ENCODE assay signal across 9 mouse cellular contexts in genomic region chr10:87597075-87597677, GRCm38 (mm10).
A peak's percentile ranks its signal among the peaks of the same experiment; 100 is the strongest.
DNase-seq lines count a peak whose midpoint lies in the region; ATAC-seq and TF ChIP-seq lines count a peak whose summit lies in the region.
"Had no signal": no experiment of that assay in that cellular context is flagged by ENCODE, and none has a peak within 500 bp of the region (broad histone marks: within the 10 kb centered on the region; RNA-seq: fewer than 3 reads in every experiment).

No protein-coding gene starts in this region.

- peak; percentile 44 for ATAC-seq in activated CD4-positive, CD25-positive, alpha-beta regulatory T cell, adult 4 months
- ATAC-seq in midbrain, embryonic 16.5 days, result peak; percentile 80
- no peak for ATAC-seq in monocyte, adult 5-6 weeks (replicated peaks; ENCODE audit: insufficient number of reproducible peaks, low FRiP score, low TSS enrichment, poor library complexity, severe bottlenecking)

- no peak for TF ChIP-seq POLR2A in cerebellum, adult 2 months (IDR thresholded peaks at IDR 0.05; ENCODE audit: borderline replicate concordance, insufficient read depth, low read length)

- no peaks in the 10 kb centered on the region for H3K9me3 ChIP-seq in midbrain, embryonic 16.5 days (replicated peaks; ENCODE audit: control insufficient read depth, low read length, poor library complexity, severe bottlenecking)
- H3K9me3 ChIP-seq: embryonic facial prominence, embryonic 15.5 days had no signal

- H3K4me2 ChIP-seq in midbrain, embryonic 16.5 days (ENCODE audit: low read length), result peak overlapping the region; percentile 35
- H3K4me2 ChIP-seq: embryonic facial prominence, embryonic 15.5 days had no signal

- H3K4me3 ChIP-seq in cerebellum, adult 2 months (replicated peaks; ENCODE audit: insufficient read depth, low read depth, low read length), result no peak overlapping the region
- no peak overlapping the region for H3K4me3 ChIP-seq in midbrain, embryonic 16.5 days (ENCODE audit: low read depth, low read length)
- H3K4me3 ChIP-seq: embryonic facial prominence, embryonic 15.5 days had no signal

- no peak overlapping the region for H3K27ac ChIP-seq in cerebellum, adult 2 months (ENCODE audit: insufficient read depth, low read length)
- H3K27ac ChIP-seq in midbrain, embryonic 16.5 days (ENCODE audit: low read length), result no peak overlapping the region
- H3K27ac ChIP-seq: embryonic facial prominence, embryonic 15.5 days had no signal

- no peak overlapping the region for H3K9ac ChIP-seq in midbrain, embryonic 16.5 days (ENCODE audit: low read depth, low read length)
- H3K9ac ChIP-seq: embryonic facial prominence, embryonic 15.5 days had no signal

- WGBS in cerebellum, adult 2 months, result 33% methylated on average over 9 of the region's 9 CpGs
- WGBS in midbrain, embryonic 16.5 days, result 39% methylated on average over 9 of the region's 9 CpGs

- intact Hi-C loops in heart, postnatal 14 days (cut with DNase I), result loop anchor here (2.0 to 5.0 kb wide), 2 partner anchors 705 to 730 kb away; no protein-coding TSS in a partner anchor

- H3K27me3 ChIP-seq in cerebellum, adult 2 months (ENCODE audit: control insufficient read depth, insufficient read depth, low read length), result no peaks in the 10 kb centered on the region
- no peaks in the 10 kb centered on the region for H3K27me3 ChIP-seq in midbrain, embryonic 16.5 days (ENCODE audit: control insufficient read depth, insufficient read depth, low read depth, low read length)
- H3K27me3 ChIP-seq: embryonic facial prominence, embryonic 15.5 days had no signal

- no peak for TF ChIP-seq CTCF in cerebellum, adult 2 months (IDR thresholded peaks at IDR 0.05; ENCODE audit: borderline replicate concordance, insufficient read depth, low read depth, low read length)

- H3K36me3 ChIP-seq in midbrain, embryonic 16.5 days (ENCODE audit: control insufficient read depth, insufficient read depth, low read length), result no peaks in the 10 kb centered on the region
- H3K36me3 ChIP-seq: embryonic facial prominence, embryonic 15.5 days had no signal

- no peaks in the 10 kb centered on the region for H3K4me1 ChIP-seq in cerebellum, adult 2 months (ENCODE audit: control insufficient read depth, insufficient read depth, low read length)
- H3K4me1 ChIP-seq in midbrain, embryonic 16.5 days (ENCODE audit: control insufficient read depth, insufficient read depth, low read length), result no peaks in the 10 kb centered on the region; the same call in 1 of the 2 replicates

- peak; percentile 15 to 32 for DNase-seq in cerebellum, postnatal 14 days
- DNase-seq in cerebellum, adult 2 months, result no peak
- DNase-seq in layer of hippocampus, adult 8-10 months (ENCODE audit: low spot score in 2 of 2), result peak; percentile 11 to 15
- no peak for DNase-seq in lung, postnatal 14 days
- no peak for DNase-seq in heart, postnatal 14 days

Comparison
In these comparisons a context has a peak if more than half of its experiments do, and no peak if none do; other contexts are left out.
1. DNase-seq: peak in cerebellum, postnatal 14 days (2 of 2) and layer of hippocampus, adult 8-10 months (2 of 2); none in cerebellum, adult 2 months (0 of 2), lung, postnatal 14 days (single experiment) and heart, postnatal 14 days (0 of 2).